Mouse (Mus musculus) MEL (cell line): ENCODE measurements at regions not wholly inside any gene's neighbourhood (a gene's known extent, or its start where the extent isn't known, plus 50 kb on each side); places are given as distances from the start of the nearest gene placed in this dataset.

Source experiments
- DNase-seq: peaks from one replicate; pipeline ENCODE4 v3.0.0; 2011; ENCODE audit warnings: low read depth, low spot score
- H3K27ac ChIP-seq: 2 replicates; pipeline ENCODE4 v1.5.1; 2012; ENCODE audit warnings: low read depth, mild to moderate bottlenecking, control low read depth, low read length, moderate library complexity; ENCODE audit not compliant: control insufficient read depth
- H3K27me3 ChIP-seq, 2 experiments: fragments of 150-350 bp in 1 of 2; sonication (generic) in 1 of 2; 2 replicates each; pipeline ENCODE4 v1.6.1; 2012; ENCODE audit warnings: low read length in 2 of 2, mild to moderate bottlenecking in 2 of 2, improper control_type of control experiment in 1 of 2, moderate library complexity in 1 of 2; ENCODE audit not compliant: insufficient read depth in 2 of 2, control insufficient read depth in 1 of 2
- H3K36me3 ChIP-seq, 2 experiments: 2 replicates each; pipeline ENCODE4 v1.6.1; 2012 to 2014; ENCODE audit warnings: low read length in 2 of 2, improper control_type of control experiment in 1 of 2, inconsistent platforms in 1 of 2, mild to moderate bottlenecking in 1 of 2; ENCODE audit not compliant: insufficient read depth in 2 of 2, control insufficient read depth in 1 of 2
- H3K4me1 ChIP-seq, 2 experiments: fragments of 150-350 bp in 1 of 2; sonication (generic) in 1 of 2; 2 replicates each; pipeline ENCODE4 v1.6.1; 2012; ENCODE audit warnings: low read length in 2 of 2, improper control_type of control experiment in 1 of 2, mild to moderate bottlenecking in 1 of 2; ENCODE audit not compliant: insufficient read depth in 2 of 2, control insufficient read depth in 1 of 2
- H3K4me3 ChIP-seq, 2 experiments: fragments of 150-350 bp in 1 of 2; sonication (generic) in 1 of 2; 2 replicates each; pipeline ENCODE4 v1.5.1; 2012; ENCODE audit warnings: low read depth in 2 of 2, low read length in 2 of 2, mild to moderate bottlenecking in 2 of 2, moderate library complexity in 2 of 2, control low read depth in 1 of 2, improper control_type of control experiment in 1 of 2; ENCODE audit not compliant: control insufficient read depth in 1 of 2, insufficient read depth in 1 of 2
- H3K79me2 ChIP-seq: 2 replicates; pipeline ENCODE4 v1.6.1; 2012; ENCODE audit warnings: mild to moderate bottlenecking, low read length, moderate library complexity; ENCODE audit not compliant: control insufficient read depth, poor library complexity, insufficient read depth
- H3K9ac ChIP-seq: 2 replicates; pipeline ENCODE4 v1.6.1; 2012; ENCODE audit warnings: low read depth, mild to moderate bottlenecking, control low read depth, low read length, moderate library complexity; ENCODE audit not compliant: control insufficient read depth, poor library complexity, severe bottlenecking
- H3K9me3 ChIP-seq: fragments of 150-350 bp; sonication (generic); replicated peaks from 2 replicates; pipeline ENCODE4 v1.6.1; 2012; ENCODE audit warnings: mild to moderate bottlenecking, low read length, improper control_type of control experiment, moderate library complexity; ENCODE audit not compliant: insufficient read depth
- BHLHE40 ChIP-seq: IDR thresholded peaks from 2 replicates; pipeline ENCODE4 v1.6.1; 2012; ENCODE audit warnings: low read depth, mild to moderate bottlenecking, inconsistent platforms, low read length, improper control_type of control experiment, borderline replicate concordance
- CTCF ChIP-seq, 3 experiments: IDR thresholded peaks in 2 of 3; conservative IDR thresholded peaks in 1 of 3; 2 replicates each; pipeline ENCODE4 v1.5.1; 2011 to 2012; ENCODE audit warnings: low read length in 3 of 3, low read depth in 2 of 3, mild to moderate bottlenecking in 2 of 3, improper control_type of control experiment in 1 of 3, inconsistent platforms in 1 of 3, mixed read lengths in 1 of 3, moderate library complexity in 1 of 3; ENCODE audit not compliant: control insufficient read depth in 1 of 3, insufficient read depth in 1 of 3, poor library complexity in 1 of 3, severe bottlenecking in 1 of 3
- E2F4 ChIP-seq: IDR thresholded peaks from 2 replicates; pipeline ENCODE4 v1.6.1; 2011; ENCODE audit warnings: low read depth, low read length, improper control_type of control experiment, borderline replicate concordance
- ELF1 ChIP-seq: IDR thresholded peaks from 2 replicates; pipeline ENCODE4 v1.6.1; 2014; ENCODE audit warnings: low read depth, mild to moderate bottlenecking, inconsistent platforms, low read length, improper control_type of control experiment, moderate library complexity
- ETS1 ChIP-seq: IDR thresholded peaks from 2 replicates; pipeline ENCODE4 v1.6.1; 2012; ENCODE audit warnings: low read depth, mild to moderate bottlenecking, inconsistent platforms, low read length, improper control_type of control experiment, moderate library complexity
- GATA1 ChIP-seq: IDR thresholded peaks from 2 replicates; pipeline ENCODE4 v1.6.1; 2011; ENCODE audit warnings: low read depth, low read length, improper control_type of control experiment
- MAFK ChIP-seq: IDR thresholded peaks from 2 replicates; pipeline ENCODE4 v1.6.1; 2011; ENCODE audit warnings: low read depth, mild to moderate bottlenecking, low read length, improper control_type of control experiment, borderline replicate concordance
- MAZ ChIP-seq: IDR thresholded peaks from 2 replicates; pipeline ENCODE4 v1.6.1; 2012; ENCODE audit warnings: low read depth, mild to moderate bottlenecking, inconsistent platforms, low read length, improper control_type of control experiment
- MYB ChIP-seq: IDR thresholded peaks from 2 replicates; pipeline ENCODE4 v1.6.1; 2011; ENCODE audit warnings: mild to moderate bottlenecking, low read depth, low read length, improper control_type of control experiment
- MYC ChIP-seq: IDR thresholded peaks from 2 replicates; pipeline ENCODE4 v1.6.1; 2011; ENCODE audit warnings: low read depth, mild to moderate bottlenecking, low read length, improper control_type of control experiment, moderate library complexity
- NELFE ChIP-seq: IDR thresholded peaks from 2 replicates; pipeline ENCODE4 v1.6.1; 2011; ENCODE audit warnings: low read depth, low read length, improper control_type of control experiment
- POLR2A ChIP-seq, 2 experiments: IDR thresholded peaks; 2 replicates each; pipeline ENCODE4 v1.6.1; 2011 to 2012; ENCODE audit warnings: low read length in 2 of 2, mild to moderate bottlenecking in 2 of 2, control low read depth in 1 of 2, improper control_type of control experiment in 1 of 2, low read depth in 1 of 2, moderate library complexity in 1 of 2; ENCODE audit not compliant: control insufficient read depth in 1 of 2, insufficient read depth in 1 of 2, poor library complexity in 1 of 2
- POLR2AphosphoS2 ChIP-seq: IDR thresholded peaks from 2 replicates; pipeline ENCODE4 v1.6.1; 2011; ENCODE audit warnings: low read length, improper control_type of control experiment
- POLR2AphosphoS5 ChIP-seq: IDR thresholded peaks from 2 replicates; pipeline ENCODE4 v1.6.1; 2012; ENCODE audit warnings: low read depth, borderline replicate concordance, mild to moderate bottlenecking, inconsistent platforms, low read length, moderate library complexity, mixed read lengths
- RAD21 ChIP-seq: IDR thresholded peaks from 2 replicates; pipeline ENCODE4 v1.6.1; 2011; ENCODE audit warnings: mild to moderate bottlenecking, low read depth, low read length, improper control_type of control experiment
- SIN3A ChIP-seq: IDR thresholded peaks from 2 replicates; pipeline ENCODE4 v1.6.1; 2012; ENCODE audit warnings: low read length, improper control_type of control experiment, inconsistent platforms
- TBP ChIP-seq: IDR thresholded peaks from 2 replicates; pipeline ENCODE4 v1.8.0; 2011; ENCODE audit warnings: low read depth, low read length, improper control_type of control experiment
- ZKSCAN1 ChIP-seq: IDR thresholded peaks from 2 replicates; pipeline ENCODE4 v1.6.1; 2012; ENCODE audit warnings: low read depth, mild to moderate bottlenecking, inconsistent platforms, low read length, improper control_type of control experiment, moderate library complexity

GRCm38 (mm10) chr14:80212916-80213315, 229.0 kb downstream of the Olfm4 start:
- H3K9ac ChIP-seq: no peak overlapping the region
- no peaks in the 10 kb centered on the region for H3K36me3 ChIP-seq
- DNase-seq: no peak
- H3K79me2 ChIP-seq: no peaks in the 10 kb centered on the region
- H3K4me1 ChIP-seq: no peaks in the 10 kb centered on the region
- H3K4me3 ChIP-seq: no peak overlapping the region
- no peak overlapping the region for H3K27ac ChIP-seq
- H3K9me3 ChIP-seq: no peaks in the 10 kb centered on the region
- TF ChIP-seq E2F4 (no peak), SIN3A (no peak), CTCF (IDR thresholded peaks at IDR 0.05 in 2 of 3, conservative IDR thresholded peaks at IDR 0.05 in 1 of 3; ENCODE audit: control insufficient read depth in 1 of 3, insufficient read depth in 1 of 3, low read depth in 2 of 3, low read length in 3 of 3, poor library complexity in 1 of 3, severe bottlenecking in 1 of 3) (peak in 1 of 3 experiments; percentile 7; a peak in 1 of 6 replicates), BHLHE40 (no peak), MYB (no peak), POLR2A (IDR thresholded peaks at IDR 0.05; ENCODE audit: control insufficient read depth in 1 of 2, insufficient read depth in 1 of 2, low read depth in 1 of 2, low read length in 2 of 2, poor library complexity in 1 of 2) (no peak), TBP (no peak), POLR2AphosphoS2 (no peak), MAFK (no peak)
- H3K27me3 ChIP-seq: no peaks in the 10 kb centered on the region

- H3K79me2 ChIP-seq: no peaks in the 10 kb centered on the region
- no peak for TF ChIP-seq NELFE
- no peak for TF ChIP-seq ETS1
- no peak for TF ChIP-seq MYC
- no peak for TF ChIP-seq GATA1
- no peak for TF ChIP-seq RAD21
- no peak for TF ChIP-seq MAZ
- no peak for TF ChIP-seq MAFK
- TF ChIP-seq ELF1: no peak
- no peak for TF ChIP-seq ZKSCAN1
- TF ChIP-seq POLR2AphosphoS5: no peak
- TF ChIP-seq, all 39 proteins: peak for 0
- Histone ChIP-seq H3K36me3 (no peaks in the 10 kb centered on the region), H3K27ac (no peak overlapping the region), H3K9ac (no peak overlapping the region), H3K4me3 (no peak overlapping the region), H3K4me1 (no peaks in the 10 kb centered on the region), H3K9me3 (no peaks in the 10 kb centered on the region), H3K27me3 (no peaks in the 10 kb centered on the region)
- DNase-seq: no peak
These were observed 229.8 kb downstream of the Olfm4 start for GRCm38 (mm10) chr14:80213666-80214065.
